Mouse (Mus musculus) limb, embryonic 10.5 days (tissue): ENCODE measurements around the gene Vtcn1. TPM values are rescaled to one million over a fixed set of nuclear protein-coding genes. Genes with fewer than 3 reads are reported as not detected.

ENCODE experiments used
- DNase-seq: peaks from one replicate; pipeline ENCODE4 v3.0.0-alpha.2; 2017; ENCODE audit warnings: low spot score
- H3K27ac ChIP-seq: fragments of 300-500 bp; sonication (generic); 2 replicates; pipeline ENCODE4 v1.5.1; 2016; ENCODE audit warnings: mild to moderate bottlenecking
- H3K27me3 ChIP-seq: fragments of 300-500 bp; sonication (generic); 2 replicates; pipeline ENCODE4 v1.6.1; 2016; ENCODE audit warnings: low read depth, mild to moderate bottlenecking; ENCODE audit not compliant: poor library complexity, severe bottlenecking
- H3K36me3 ChIP-seq: fragments of 300-500 bp; sonication (generic); 2 replicates; pipeline ENCODE4 v1.6.1; 2016; ENCODE audit warnings: mild to moderate bottlenecking, moderate library complexity
- H3K4me1 ChIP-seq: fragments of 300-500 bp; sonication (generic); 2 replicates; pipeline ENCODE4 v1.6.1; 2016
- H3K4me3 ChIP-seq: fragments of 300-500 bp; sonication (generic); 2 replicates; pipeline ENCODE4 v1.5.1; 2016; ENCODE audit warnings: mild to moderate bottlenecking, moderate library complexity
- H3K9me3 ChIP-seq: fragments of 300-500 bp; sonication (generic); replicated peaks from 2 replicates; pipeline ENCODE4 v1.6.1; 2016; ENCODE audit warnings: mild to moderate bottlenecking
- WGBS: fragments of 180-500 bp; shearing (Covaris S2); methylation state at CpG from one replicate; pipeline ENCODE4 v1.1.7; 2016; 5-methylcytosine and 5-hydroxymethylcytosine counted together
- polyA plus RNA-seq: library from polyadenylated mRNA; unstranded; fragments of >200 nt; fragmentation: Nextera tagmentation; extraction: Ambion mirVana; gene quantifications from 2 replicates; pipeline ENCODE4 v1.2.1, GENCODE M21; 2016

Gene Vtcn1
- polyA plus RNA-seq, 1 experiment from 2014 or later = not detected

- H3K36me3 ChIP-seq = peaks cover 98% of the 10 kb centered on the region
- WGBS = 72% methylated on average over 6 of the region's 6 CpGs
- no peak for DNase-seq
Observed at GRCm38 (mm10) chr3:100935521-100935920, 110.3 kb downstream of the Vtcn1 start.

GRCm38 (mm10) chr3:100936201-100936600 lies 110.9 kb downstream of the Vtcn1 start:
- H3K4me3 ChIP-seq = no peak overlapping the region
- 94% methylated on average over 6 of the region's 6 CpGs for WGBS
- no peaks in the 10 kb centered on the region for H3K4me1 ChIP-seq
- no peaks in the 10 kb centered on the region for H3K27me3 ChIP-seq
- H3K36me3 ChIP-seq = peaks cover 98% of the 10 kb centered on the region
- no peaks in the 10 kb centered on the region for H3K9me3 ChIP-seq
- DNase-seq = no peak
- no peak overlapping the region for H3K27ac ChIP-seq

More at GRCm38 (mm10) chr3:100935521-100935920, 110.3 kb downstream of the Vtcn1 start:
- Histone ChIP-seq H3K9me3 (no peaks in the 10 kb centered on the region), H3K4me3 (no peak overlapping the region), H3K27me3 (no peaks in the 10 kb centered on the region), H3K4me1 (no peaks in the 10 kb centered on the region), H3K27ac (no peak overlapping the region)

GRCm38 (mm10) chr3:100938211-100938610 lies 113.0 kb downstream of the Vtcn1 start:
- Histone ChIP-seq H3K27me3 (no peaks in the 10 kb centered on the region), H3K36me3 (peaks cover 96% of the 10 kb centered on the region), H3K9me3 (no peaks in the 10 kb centered on the region), H3K4me1 (no peaks in the 10 kb centered on the region), H3K27ac (no peak overlapping the region), H3K4me3 (no peak overlapping the region)
- no peak for DNase-seq
- WGBS = 91% methylated on average over 4 of the region's 4 CpGs

GRCm38 (mm10) chr3:100940496-100941037 lies 115.3 kb downstream of the Vtcn1 start:
- DNase-seq = no peak
- H3K36me3 ChIP-seq = peaks cover 97% of the 10 kb centered on the region
- H3K4me3 ChIP-seq = no peak overlapping the region
- H3K27me3 ChIP-seq = no peaks in the 10 kb centered on the region
- 87% methylated on average over 4 of the region's 4 CpGs for WGBS
- H3K4me1 ChIP-seq = no peaks in the 10 kb centered on the region
- no peak overlapping the region for H3K27ac ChIP-seq
- no peaks in the 10 kb centered on the region for H3K9me3 ChIP-seq

Other genes starting within 250 kb of the Vtcn1 start
- 67.1 and 74.9 TPM in 2 replicates for gene Man1a2, start 140.0 kb upstream of the Vtcn1 start, polyA plus RNA-seq
- 5.6 and 6.7 TPM in 2 replicates for gene Trim45, start 96.7 kb downstream of the Vtcn1 start, polyA plus RNA-seq
- 30.1 and 32.7 TPM in 2 replicates for gene Ttf2, start 144.2 kb downstream of the Vtcn1 start, polyA plus RNA-seq
- gene Cd101, start 204.1 kb downstream of the Vtcn1 start, polyA plus RNA-seq = 0.04 TPM in 1 of 2 replicates, not detected in the other